Mouse (Mus musculus) neural tube, embryonic 13.5 days (tissue): ENCODE data around the gene Tmem63b. TPM values are rescaled to one million over a fixed set of nuclear protein-coding genes. Genes with fewer than 3 reads are reported as not detected.

Experiments
- ATAC-seq: fragments of 200-750 bp; cut with Nextera tagmentation; 2 replicates; pipeline ENCODE4 v1.8.0; 2017; ENCODE audit warnings: low read depth, mild to moderate bottlenecking, moderate TSS enrichment, moderate library complexity
- H3K27ac ChIP-seq: fragments of 300-500 bp; sonication (generic); replicated peaks from 2 replicates; pipeline ENCODE4 v1.5.1; 2015; ENCODE audit warnings: moderate library complexity, mild to moderate bottlenecking, inconsistent platforms
- H3K27me3 ChIP-seq: fragments of 300-500 bp; sonication (generic); 2 replicates; pipeline ENCODE4 v1.6.1; 2015; ENCODE audit warnings: mild to moderate bottlenecking, inconsistent platforms
- H3K36me3 ChIP-seq: fragments of 300-500 bp; sonication (generic); 2 replicates; pipeline ENCODE4 v1.6.1; 2015; ENCODE audit warnings: mild to moderate bottlenecking, inconsistent platforms
- H3K4me1 ChIP-seq: fragments of 300-500 bp; sonication (generic); replicated peaks from 2 replicates; pipeline ENCODE4 v1.6.1; 2015; ENCODE audit warnings: inconsistent platforms
- H3K4me2 ChIP-seq: fragments of 300-500 bp; sonication (generic); 2 replicates; pipeline ENCODE4 v1.6.1; 2015; ENCODE audit warnings: inconsistent platforms, mild to moderate bottlenecking, moderate library complexity
- H3K4me3 ChIP-seq: fragments of 300-500 bp; sonication (generic); 2 replicates; pipeline ENCODE4 v1.5.1; 2015; ENCODE audit warnings: mild to moderate bottlenecking, inconsistent platforms
- H3K9ac ChIP-seq: fragments of 300-500 bp; sonication (generic); 2 replicates; pipeline ENCODE4 v1.6.1; 2015; ENCODE audit warnings: moderate library complexity, mild to moderate bottlenecking, inconsistent platforms
- H3K9me3 ChIP-seq: fragments of 300-500 bp; sonication (generic); 2 replicates; pipeline ENCODE4 v1.6.1; 2016; ENCODE audit warnings: inconsistent platforms
- WGBS: fragments of 180-500 bp; shearing (Covaris S2); methylation state at CpG from one replicate; pipeline ENCODE4 v1.1.7; 2015; 5-methylcytosine and 5-hydroxymethylcytosine counted together
- polyA plus RNA-seq: library from polyadenylated mRNA; unstranded; fragments of >200 nt; fragmentation: Nextera tagmentation; extraction: Ambion mirVana; gene quantifications from 2 replicates; pipeline ENCODE4 v1.2.1, GENCODE M21; 2015

Tmem63b gene
- polyA plus RNA-seq, result 127 and 134 TPM in 2 replicates

- H3K4me2 ChIP-seq, result peak within 1 kb of the TSS; percentile 82
- 10% methylated on average over 12 of the region's 12 CpGs for WGBS
- peak within 1 kb of the TSS; percentile 97 for H3K9ac ChIP-seq
- H3K36me3 ChIP-seq, result no peaks in the 10 kb centered on the region
- H3K4me1 ChIP-seq, result peaks cover 31% of the 10 kb centered on the region
- H3K27ac ChIP-seq, result peak within 1 kb of the TSS; percentile 96
- no peaks in the 10 kb centered on the region for H3K27me3 ChIP-seq
- 0 out of 2 replicates have a peak, but pooled peaks have one; percentile 3 for ATAC-seq
- H3K4me3 ChIP-seq, result peak within 1 kb of the TSS; percentile 94
- H3K9me3 ChIP-seq, result no peaks in the 10 kb centered on the region
Observed at GRCm38 (mm10) chr17:45686716-45687115, at the start of gene Tmem63b. Gene Tmem63b (minus strand): TSS chr17:45686905.

GRCm38 (mm10) chr17:45735382-45736310 is 48.9 kb upstream of the Tmem63b start:
- H3K27ac ChIP-seq, result peak overlapping the region; percentile 93
- peaks cover 22% of the 10 kb centered on the region for H3K27me3 ChIP-seq
- H3K36me3 ChIP-seq, result no peaks in the 10 kb centered on the region
- 8% methylated on average over 10 of the region's 10 CpGs for WGBS
- peak; percentile 32; the same call in 1 of the 2 replicates for ATAC-seq
- H3K9ac ChIP-seq, result peak overlapping the region; percentile 82
- peaks cover 42% of the 10 kb centered on the region for H3K4me1 ChIP-seq
- peak overlapping the region; percentile 48 for H3K4me3 ChIP-seq
- H3K9me3 ChIP-seq, result no peaks in the 10 kb centered on the region
- H3K4me2 ChIP-seq, result peak overlapping the region; percentile 69

GRCm38 (mm10) chr17:45734881-45735280 is 48.2 kb upstream of the Tmem63b start:
- H3K4me1 ChIP-seq, result peaks cover 42% of the 10 kb centered on the region
- ATAC-seq, result no peak
- WGBS, result 66% methylated on average over 4 of the region's 4 CpGs
- peaks cover 22% of the 10 kb centered on the region for H3K27me3 ChIP-seq
- no peak overlapping the region for H3K9ac ChIP-seq
- no peak overlapping the region for H3K27ac ChIP-seq
- no peaks in the 10 kb centered on the region for H3K9me3 ChIP-seq
- H3K4me2 ChIP-seq, result no peak overlapping the region
- no peak overlapping the region for H3K4me3 ChIP-seq
- no peaks in the 10 kb centered on the region for H3K36me3 ChIP-seq

DNA sequence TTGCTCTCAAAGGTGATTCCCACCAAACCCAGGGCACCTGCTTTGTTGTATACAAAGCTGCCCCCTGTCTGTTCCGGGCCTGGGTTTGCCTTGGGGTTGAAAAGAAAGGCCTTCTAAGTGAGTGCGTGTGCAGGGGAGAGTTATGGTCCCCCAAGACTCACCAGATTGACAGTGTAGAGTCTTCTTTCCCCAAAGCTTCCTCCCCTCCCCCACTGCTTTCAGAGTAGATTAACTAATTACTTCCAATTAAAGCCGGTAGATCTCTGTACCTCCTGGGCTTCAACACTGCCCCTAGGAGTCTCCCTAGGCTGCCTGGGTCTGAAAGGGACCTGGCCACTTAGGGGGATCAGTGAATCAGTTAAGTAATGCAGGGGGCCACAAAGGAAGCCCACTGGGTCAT is 47.6 kb upstream of the Tmem63b start:
- peak overlapping the region; percentile 34; the same call in 1 of the 2 replicates for H3K4me3 ChIP-seq
- no peak for ATAC-seq
- H3K4me2 ChIP-seq, result peak overlapping the region; percentile 81
- H3K36me3 ChIP-seq, result no peaks in the 10 kb centered on the region
- peak overlapping the region; percentile 67 for H3K9ac ChIP-seq
- H3K9me3 ChIP-seq, result no peaks in the 10 kb centered on the region
- 7% methylated on average over 3 of the region's 3 CpGs for WGBS
- peaks cover 22% of the 10 kb centered on the region for H3K27me3 ChIP-seq
- peaks cover 42% of the 10 kb centered on the region for H3K4me1 ChIP-seq
- peak overlapping the region; percentile 62 for H3K27ac ChIP-seq

- ATAC-seq, result peak; percentile 18
- Histone ChIP-seq H3K9ac (peak within 1 kb of the TSS; percentile 67), H3K4me3 (peak within 1 kb of the TSS; percentile 34), H3K4me2 (peak within 1 kb of the TSS; percentile 81), H3K9me3 (no peaks in the 10 kb centered on the region), H3K27ac (peak within 1 kb of the TSS; percentile 62), H3K4me1 (peaks cover 42% of the 10 kb centered on the region), H3K27me3 (peaks cover 22% of the 10 kb centered on the region), H3K36me3 (no peaks in the 10 kb centered on the region)
- under 1% methylated on average over 41 of the region's 41 CpGs for WGBS
Observed at GRCm38 (mm10) chr17:45733735-45734301, 47.1 kb upstream of the Tmem63b start, which contains the start of gene 1600014C23Rik. Gene 1600014C23Rik (minus strand): TSS chr17:45733844.

DNA sequence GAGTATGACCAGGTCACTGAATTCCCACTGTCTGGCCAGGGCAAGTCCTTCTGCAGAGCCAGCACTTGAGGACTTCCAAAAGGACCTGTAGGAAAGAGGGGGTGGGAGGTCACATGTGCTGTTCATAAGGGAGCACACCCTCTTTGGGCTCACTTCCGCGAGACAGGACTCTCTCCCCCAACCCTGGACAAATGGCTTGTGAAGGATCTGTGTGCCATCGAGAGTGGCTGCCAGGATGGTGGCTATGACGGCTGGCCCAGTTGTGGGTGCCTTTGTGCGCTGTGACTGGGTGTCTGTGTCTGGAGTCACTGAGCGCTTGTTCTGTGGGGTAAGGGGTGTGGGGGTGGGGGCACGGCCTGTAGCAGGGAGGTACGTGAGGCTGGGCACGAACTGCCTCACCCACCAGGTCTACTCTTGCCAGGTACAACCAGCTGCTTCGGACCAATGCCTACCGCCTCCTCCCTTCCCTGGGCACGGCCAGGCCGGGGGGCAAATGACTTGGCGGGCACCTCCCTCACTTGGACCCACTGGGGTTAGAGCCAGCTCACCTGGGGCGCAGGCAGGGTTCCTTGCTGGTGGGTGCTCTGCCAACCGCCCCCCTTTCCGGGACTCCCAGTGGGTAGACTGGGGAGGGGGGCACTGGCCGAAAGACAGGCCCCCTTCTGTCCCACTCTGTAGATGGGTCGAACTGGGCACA is 46.5 kb upstream of the Tmem63b start:
- no peak for ATAC-seq
- Histone ChIP-seq H3K36me3 (no peaks in the 10 kb centered on the region), H3K27ac (no peak overlapping the region; the same call in 1 of the 2 replicates), H3K4me1 (peaks cover 42% of the 10 kb centered on the region), H3K9me3 (no peaks in the 10 kb centered on the region), H3K27me3 (peaks cover 22% of the 10 kb centered on the region), H3K4me2 (peak overlapping the region; percentile 81), H3K4me3 (peak overlapping the region; percentile 34), H3K9ac (peak overlapping the region; percentile 67)
- WGBS, result 54% methylated on average over 19 of the region's 19 CpGs

GRCm38 (mm10) chr17:45731172-45731864 is 44.6 kb upstream of the Tmem63b start:
- Histone ChIP-seq H3K9ac (no peak overlapping the region), H3K4me3 (no peak overlapping the region), H3K4me2 (no peak overlapping the region), H3K27me3 (peaks cover 22% of the 10 kb centered on the region), H3K36me3 (no peaks in the 10 kb centered on the region), H3K4me1 (peaks cover 34% of the 10 kb centered on the region), H3K27ac (no peak overlapping the region), H3K9me3 (no peaks in the 10 kb centered on the region)
- 29% methylated on average over 9 of the region's 9 CpGs for WGBS
- peak; percentile 3; the same call in 1 of the 2 replicates for ATAC-seq

GRCm38 (mm10) chr17:45730696-45731095 is 44.0 kb upstream of the Tmem63b start:
- no peaks in the 10 kb centered on the region for H3K36me3 ChIP-seq
- 91% methylated on average over 4 of the region's 4 CpGs for WGBS
- ATAC-seq, result no peak
- no peak overlapping the region for H3K9ac ChIP-seq
- H3K4me1 ChIP-seq, result peaks cover 28% of the 10 kb centered on the region
- peaks cover 22% of the 10 kb centered on the region for H3K27me3 ChIP-seq
- no peak overlapping the region for H3K27ac ChIP-seq
- H3K4me2 ChIP-seq, result no peak overlapping the region
- H3K9me3 ChIP-seq, result no peaks in the 10 kb centered on the region
- no peak overlapping the region for H3K4me3 ChIP-seq

DNA sequence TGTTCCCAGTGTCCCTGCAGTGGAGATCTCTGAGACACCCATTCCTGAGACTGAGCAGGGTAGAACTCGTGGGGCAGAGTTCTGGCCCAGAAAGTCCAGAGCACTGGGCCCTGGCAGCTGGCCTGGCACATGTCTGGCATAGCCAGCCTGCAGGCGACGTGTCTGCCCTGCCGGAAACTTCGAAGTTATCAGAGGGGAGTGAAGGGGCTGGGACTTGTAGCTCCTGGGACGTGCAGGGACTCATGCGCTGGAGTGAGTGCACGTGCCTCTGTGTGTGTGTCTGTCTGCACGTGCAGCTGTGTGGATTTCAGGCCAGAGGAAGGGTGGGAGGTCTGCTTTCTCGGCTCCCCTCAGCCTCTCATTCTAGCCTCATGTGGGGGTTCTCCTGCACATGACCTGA is 42.7 kb upstream of the Tmem63b start:
- H3K9ac ChIP-seq, result no peak overlapping the region
- no peak for ATAC-seq

GRCm38 (mm10) chr17:45727983-45728723 is 41.4 kb upstream of the Tmem63b start:
- H3K9me3 ChIP-seq, result no peaks in the 10 kb centered on the region
- no peak overlapping the region for H3K9ac ChIP-seq
- H3K4me2 ChIP-seq, result no peak overlapping the region
- H3K27me3 ChIP-seq, result peaks cover 17% of the 10 kb centered on the region
- no peak overlapping the region for H3K27ac ChIP-seq
- H3K4me1 ChIP-seq, result peaks cover 9% of the 10 kb centered on the region
- no peak for ATAC-seq
- H3K36me3 ChIP-seq, result no peaks in the 10 kb centered on the region
- H3K4me3 ChIP-seq, result no peak overlapping the region
- 60% methylated on average over 8 of the region's 8 CpGs for WGBS

More for the DNA sequence above, 42.7 kb upstream of the Tmem63b start:
- 73% methylated on average over 10 of the region's 10 CpGs for WGBS
- no peaks in the 10 kb centered on the region for H3K9me3 ChIP-seq
- no peak overlapping the region for H3K4me2 ChIP-seq
- no peak overlapping the region for H3K27ac ChIP-seq
- peaks cover 15% of the 10 kb centered on the region for H3K4me1 ChIP-seq
- no peak overlapping the region for H3K4me3 ChIP-seq
- H3K27me3 ChIP-seq, result peaks cover 22% of the 10 kb centered on the region
- H3K36me3 ChIP-seq, result no peaks in the 10 kb centered on the region

- Histone ChIP-seq H3K9me3 (no peaks in the 10 kb centered on the region), H3K9ac (no peak overlapping the region), H3K4me1 (peaks cover 14% of the 10 kb centered on the region), H3K27ac (no peak overlapping the region), H3K36me3 (no peaks in the 10 kb centered on the region), H3K4me3 (no peak overlapping the region), H3K27me3 (peaks cover 10% of the 10 kb centered on the region), H3K4me2 (no peak overlapping the region)
- WGBS, result 88% methylated on average over 2 of the region's 2 CpGs
- ATAC-seq, result no peak
Observed at GRCm38 (mm10) chr17:45727481-45727880, 40.8 kb upstream of the Tmem63b start.
